Mouse (Mus musculus) lung, postnatal 0 days (tissue): ENCODE data around the gene Ifrd2.

Experiments
- CTCF ChIP-seq: IDR thresholded peaks from 2 replicates; pipeline ENCODE4 v1.5.1; 2016; ENCODE audit warnings: antibody characterized with exemption, mild to moderate bottlenecking
- EP300 ChIP-seq: IDR thresholded peaks from 2 replicates; pipeline ENCODE4 v1.6.1; 2016; ENCODE audit warnings: antibody characterized with exemption, mild to moderate bottlenecking, control low read depth

- TF ChIP-seq CTCF (no peak), EP300 (no peak)
Observed at GRCm38 (mm10) chr9:107605041-107605661, 17.7 kb downstream of the Ifrd2 start.
